ENCODE assay signal across 8 mouse cellular contexts in the genomic region with DNA sequence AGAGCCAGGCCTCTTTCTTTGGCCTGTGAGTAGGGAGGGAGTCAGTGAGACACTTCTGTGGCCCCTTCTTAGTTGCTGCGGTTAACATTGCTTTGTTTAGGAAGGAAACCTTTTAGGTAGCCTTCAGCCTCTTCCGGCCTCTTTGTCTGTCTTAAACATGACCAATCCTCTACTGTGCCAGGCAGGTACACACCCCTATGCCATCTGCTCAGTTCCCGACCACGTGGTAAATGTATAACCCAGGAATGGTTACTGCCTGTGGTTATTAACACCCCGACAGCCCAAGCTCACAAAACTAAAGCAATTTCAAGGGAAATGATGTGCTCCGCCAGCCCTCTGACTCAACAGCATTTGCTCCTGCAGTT. TPM values are rescaled to one million over a fixed set of nuclear protein-coding genes. Genes with fewer than 3 reads are reported as not detected.
A peak's percentile ranks its signal among the peaks of the same experiment; 100 is the strongest.
DNase-seq lines count a peak whose midpoint lies in the region; ATAC-seq lines count a peak whose summit lies in the region.

No protein-coding gene starts in this region.

- H3K36me3 ChIP-seq in heart, embryonic 16.5 days (ENCODE audit: control insufficient read depth, insufficient read depth), result no peaks in the 10 kb centered on the region
- no peaks in the 10 kb centered on the region for H3K36me3 ChIP-seq in midbrain, embryonic 13.5 days

- peak overlapping the region; percentile 53 for H3K4me2 ChIP-seq in heart, embryonic 16.5 days (ENCODE audit: low read depth, low read length)
- peak overlapping the region; percentile 58 for H3K4me2 ChIP-seq in midbrain, embryonic 13.5 days (replicated peaks)

- H3K4me3 ChIP-seq in heart, embryonic 16.5 days (ENCODE audit: low read length), result peak overlapping the region; percentile 67
- H3K4me3 ChIP-seq in midbrain, embryonic 13.5 days (replicated peaks), result peak overlapping the region; percentile 61

- H3K27me3 ChIP-seq in heart, embryonic 16.5 days (ENCODE audit: control insufficient read depth, insufficient read depth, low read length), result no peaks in the 10 kb centered on the region; the same call in 1 of the 2 replicates
- peaks cover 32% of the 10 kb centered on the region for H3K27me3 ChIP-seq in midbrain, embryonic 13.5 days

- no peaks in the 10 kb centered on the region for H3K4me1 ChIP-seq in heart, embryonic 16.5 days (ENCODE audit: control insufficient read depth, insufficient read depth, low read length)
- H3K4me1 ChIP-seq in midbrain, embryonic 13.5 days (replicated peaks), result 0 out of 2 replicates have a peak, but pooled peaks cover 7% of the 10 kb centered on the region

- no peak; the same call in 1 of the 2 replicates for ATAC-seq in heart, embryonic 16.5 days (replicated peaks; ENCODE audit: extremely low read depth, insufficient read depth, low FRiP score)
- ATAC-seq in midbrain, embryonic 13.5 days, result peak; percentile 77

- peak overlapping the region; percentile 54 for H3K27ac ChIP-seq in heart, embryonic 16.5 days (ENCODE audit: low read length)
- H3K27ac ChIP-seq in midbrain, embryonic 13.5 days, result peak overlapping the region; percentile 63

- no peaks in the 10 kb centered on the region for H3K9me3 ChIP-seq in heart, embryonic 16.5 days (replicated peaks; ENCODE audit: control insufficient read depth, low read length)
- no peaks in the 10 kb centered on the region for H3K9me3 ChIP-seq in midbrain, embryonic 13.5 days

- 23% methylated on average over 6 of the region's 6 CpGs for WGBS in heart, embryonic 16.5 days
- 25% methylated on average over 6 of the region's 6 CpGs for WGBS in midbrain, embryonic 13.5 days

- H3K9ac ChIP-seq in heart, embryonic 16.5 days (ENCODE audit: low read length), result peak overlapping the region; percentile 71
- H3K9ac ChIP-seq in midbrain, embryonic 13.5 days (replicated peaks), result peak overlapping the region; percentile 69

- peak; percentile 7 for DNase-seq in embryo, embryonic 10.5 days (ENCODE audit: low spot score)
- no peak for DNase-seq in embryo, embryonic 10 days (ENCODE audit: low spot score)
- peak; percentile 22 to 23 for DNase-seq in B cell, adult 2 months
- DNase-seq in cerebellum, adult 8-10 months, result peak; percentile 14
- DNase-seq in kidney, postnatal 4 days, result peak; percentile 14 to 46
- DNase-seq in urinary bladder, adult 2 months (ENCODE audit: low spot score), result no peak

RNA-seq across cellular contexts. Expression of gene Uprt, which starts 0.8 kb away (rescaled TPM):
- polyA plus RNA-seq in heart, embryonic 16.5 days (2015; fragmentation: Nextera tagmentation; extraction: Ambion mirVana), result 1.1 and 1.7 TPM in 2 replicates
- 1.3 and 1.6 TPM in 2 replicates for polyA plus RNA-seq in midbrain, embryonic 13.5 days (2015; fragmentation: Nextera tagmentation; extraction: Ambion mirVana)
- polyA plus RNA-seq in urinary bladder, adult 2 months (2012; rRNA removed), result 3.9 and 5.1 TPM in 2 replicates

Comparison
In these comparisons a context has a peak if more than half of its experiments do, and no peak if none do; other contexts are left out.
1. DNase-seq: peak in embryo, embryonic 10.5 days (single experiment), B cell, adult 2 months (2 of 2), cerebellum, adult 8-10 months (single experiment) and kidney, postnatal 4 days (2 of 2); none in embryo, embryonic 10 days (single experiment) and urinary bladder, adult 2 months (single experiment).